Mouse (Mus musculus): ENCODE data around the gene Igf2. TPM values are rescaled to one million over a fixed set of nuclear protein-coding genes. Genes with fewer than 3 reads are reported as not detected.

The Igf2 gene
- total and polyA plus RNA-seq, 3 experiments, result not detected

- peaks cover 0 to 2% of the 10 kb centered on the region in 2 experiments; a peak in 2 of 4 replicates for H3K27me3 ChIP-seq (ENCODE audit: control insufficient read depth in 1 of 2, insufficient read depth in 2 of 2, low read length in 2 of 2)
These were observed 40.3 kb upstream of the Igf2 start for GRCm38 (mm10) chr7:142706873-142707272.

GRCm38 (mm10) chr7:142699334-142699860, 32.8 kb upstream of the Igf2 start:
- no peaks in the 10 kb centered on the region for H3K79me2 ChIP-seq (ENCODE audit: control insufficient read depth, insufficient read depth, low read length, poor library complexity)
- H3K4me1 ChIP-seq (ENCODE audit: control insufficient read depth in 1 of 2, insufficient read depth in 2 of 2, low read length in 2 of 2), result no peaks in the 10 kb centered on the region
- no peak for DNase-seq (ENCODE audit: low read depth, low spot score)
- TF ChIP-seq CHD1 (IDR thresholded peaks at IDR 0.05; ENCODE audit: low read depth, low read length), result no peak
- no peak for TF ChIP-seq USF2 (IDR thresholded peaks at IDR 0.05; ENCODE audit: borderline replicate concordance in 1 of 2, insufficient read depth in 1 of 2, low read depth in 1 of 2, low read length in 2 of 2)
- TF ChIP-seq SMC3 (IDR thresholded peaks at IDR 0.05; ENCODE audit: low read depth, low read length), result no peak
- TF ChIP-seq NRF1 (IDR thresholded peaks at IDR 0.05; ENCODE audit: insufficient read depth, low read depth, low read length, poor library complexity, severe bottlenecking), result no peak
- TF ChIP-seq GABPA (IDR thresholded peaks at IDR 0.05; ENCODE audit: low read depth, low read length), result no peak
- no peak for TF ChIP-seq UBTF (IDR thresholded peaks at IDR 0.05; ENCODE audit: borderline replicate concordance, insufficient read depth, low read depth, low read length)
- TF ChIP-seq TBP (IDR thresholded peaks at IDR 0.05; ENCODE audit: low read depth, low read length), result no peak
- TF ChIP-seq CHD2 (IDR thresholded peaks at IDR 0.05; ENCODE audit: low read length), result no peak
- TF ChIP-seq TAL1 (IDR thresholded peaks at IDR 0.05; ENCODE audit: low read length), result no peak
- no peak for TF ChIP-seq JUND (IDR thresholded peaks at IDR 0.05; ENCODE audit: low read depth, low read length)
- no peak for TF ChIP-seq MYC (IDR thresholded peaks at IDR 0.05; ENCODE audit: low read depth, low read length)
- no peak for TF ChIP-seq EP300 (IDR thresholded peaks at IDR 0.05; ENCODE audit: low read depth in 1 of 2, low read length in 2 of 2)
- TF ChIP-seq ETS1 (IDR thresholded peaks at IDR 0.05; ENCODE audit: low read depth, low read length), result no peak
- TF ChIP-seq NELFE (IDR thresholded peaks at IDR 0.05; ENCODE audit: low read depth, low read length), result no peak
- TF ChIP-seq GATA1 (IDR thresholded peaks at IDR 0.05; ENCODE audit: low read depth, low read length), result no peak
- TF ChIP-seq RCOR1 (IDR thresholded peaks at IDR 0.05; ENCODE audit: low read depth, low read length), result no peak
- no peak for TF ChIP-seq ZMIZ1 (IDR thresholded peaks at IDR 0.05; ENCODE audit: low read depth, low read length)
- TF ChIP-seq HCFC1 (IDR thresholded peaks at IDR 0.05; ENCODE audit: low read depth, low read length), result no peak
- TF ChIP-seq CTCF (IDR thresholded peaks at IDR 0.05 in 2 of 3, conservative IDR thresholded peaks at IDR 0.05 in 1 of 3; ENCODE audit: control insufficient read depth in 1 of 3, insufficient read depth in 1 of 3, low read depth in 2 of 3, low read length in 3 of 3, poor library complexity in 1 of 3, severe bottlenecking in 1 of 3), result no peak
- no peak for TF ChIP-seq ZNF384 (IDR thresholded peaks at IDR 0.05; ENCODE audit: low read depth, low read length)
- H3K36me3 ChIP-seq (ENCODE audit: control insufficient read depth in 1 of 2, insufficient read depth in 2 of 2, low read length in 2 of 2), result no peaks in the 10 kb centered on the region
- no peak overlapping the region for H3K27ac ChIP-seq (ENCODE audit: control insufficient read depth, low read depth, low read length)
- no peaks in the 10 kb centered on the region; a peak in 2 of 4 replicates for H3K27me3 ChIP-seq (ENCODE audit: control insufficient read depth in 1 of 2, insufficient read depth in 2 of 2, low read length in 2 of 2)
- no peak overlapping the region for H3K9ac ChIP-seq (ENCODE audit: control insufficient read depth, low read depth, low read length, poor library complexity, severe bottlenecking)
- no peak overlapping the region for H3K4me3 ChIP-seq (ENCODE audit: control insufficient read depth in 1 of 2, insufficient read depth in 1 of 2, low read depth in 2 of 2, low read length in 2 of 2)
- H3K9me3 ChIP-seq (replicated peaks; ENCODE audit: insufficient read depth, low read length), result no peaks in the 10 kb centered on the region

More at GRCm38 (mm10) chr7:142706873-142707272, 40.3 kb upstream of the Igf2 start:
- Histone ChIP-seq H3K36me3 (ENCODE audit: control insufficient read depth in 1 of 2, insufficient read depth in 2 of 2, low read length in 2 of 2) (no peaks in the 10 kb centered on the region), H3K9me3 (replicated peaks; ENCODE audit: insufficient read depth, low read length) (no peaks in the 10 kb centered on the region), H3K4me3 (ENCODE audit: control insufficient read depth in 1 of 2, insufficient read depth in 1 of 2, low read depth in 2 of 2, low read length in 2 of 2) (no peak overlapping the region), H3K4me1 (ENCODE audit: control insufficient read depth in 1 of 2, insufficient read depth in 2 of 2, low read length in 2 of 2) (no peaks in the 10 kb centered on the region), H3K27ac (ENCODE audit: control insufficient read depth, low read depth, low read length) (no peak overlapping the region), H3K9ac (ENCODE audit: control insufficient read depth, low read depth, low read length, poor library complexity, severe bottlenecking) (no peak overlapping the region), H3K79me2 (ENCODE audit: control insufficient read depth, insufficient read depth, low read length, poor library complexity) (no peaks in the 10 kb centered on the region)
- no peak for DNase-seq (ENCODE audit: low read depth, low spot score)
- TF ChIP-seq RCOR1 (IDR thresholded peaks at IDR 0.05; ENCODE audit: low read depth, low read length), result no peak
- no peak for TF ChIP-seq BHLHE40 (IDR thresholded peaks at IDR 0.05; ENCODE audit: borderline replicate concordance, low read depth, low read length)
- TF ChIP-seq HCFC1 (IDR thresholded peaks at IDR 0.05; ENCODE audit: low read depth, low read length), result no peak
- no peak for TF ChIP-seq MYB (IDR thresholded peaks at IDR 0.05; ENCODE audit: low read depth, low read length)
- no peak for TF ChIP-seq KAT2A (conservative IDR thresholded peaks at IDR 0.05; ENCODE audit: low read depth, low read length)
- no peak for TF ChIP-seq ETS1 (IDR thresholded peaks at IDR 0.05; ENCODE audit: low read depth, low read length)
- TF ChIP-seq POLR2AphosphoS5 (IDR thresholded peaks at IDR 0.05; ENCODE audit: borderline replicate concordance, low read depth, low read length), result no peak
- TF ChIP-seq ZC3H11A (IDR thresholded peaks at IDR 0.05; ENCODE audit: low read depth, low read length), result no peak
- no peak for TF ChIP-seq USF1 (IDR thresholded peaks at IDR 0.05; ENCODE audit: low read depth, low read length)
- no peak for TF ChIP-seq MAZ (IDR thresholded peaks at IDR 0.05; ENCODE audit: low read depth, low read length)
